Mouse (Mus musculus): ENCODE measurements around the gene Mapk14. TPM values are rescaled to one million over a fixed set of nuclear protein-coding genes. Genes with fewer than 3 reads are reported as not detected.

Mapk14 gene
- polyA plus RNA-seq, 1 experiment from 2014 or later, result 31.2 TPM

DNA sequence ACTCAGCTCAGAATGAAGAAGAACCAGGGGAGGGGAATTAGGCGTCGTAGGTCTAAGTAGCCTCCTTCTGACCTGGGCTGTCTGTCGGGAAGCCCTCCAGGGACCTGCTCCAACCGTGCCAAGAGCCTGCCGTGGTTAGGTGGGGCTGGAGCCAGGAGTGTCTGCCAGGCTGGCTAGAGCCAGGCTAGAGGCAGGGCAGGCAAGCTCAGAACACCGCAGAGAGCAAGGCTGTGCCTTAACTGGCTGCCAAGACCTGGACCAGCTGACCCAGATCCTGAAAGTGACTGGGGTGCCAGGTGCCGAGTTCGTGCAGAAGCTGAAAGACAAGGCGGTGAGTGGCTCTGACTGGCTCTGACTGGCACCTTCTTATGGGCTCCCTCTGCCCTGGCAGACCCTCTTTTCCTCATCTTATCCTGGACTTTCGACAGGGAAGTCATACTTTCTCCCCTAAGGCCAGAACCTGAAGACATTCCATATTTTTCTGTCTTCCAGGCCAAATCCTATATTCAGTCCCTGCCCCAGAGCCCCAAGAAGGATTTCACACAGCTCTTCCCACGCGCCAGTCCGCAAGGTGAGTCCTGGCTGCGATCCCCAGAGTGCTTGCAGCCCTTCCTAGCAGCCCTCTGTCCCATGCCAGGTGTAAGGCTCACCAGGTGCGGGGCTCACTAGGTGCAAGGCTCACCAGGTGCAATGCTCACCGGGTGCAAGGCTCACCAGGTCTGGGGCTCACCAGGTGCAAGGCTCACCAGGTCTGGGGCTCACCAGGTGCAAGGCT, 86.3 kb downstream of the Mapk14 start:
- no peaks in the 10 kb centered on the region for H3K27me3 ChIP-seq (ENCODE audit: control insufficient read depth, insufficient read depth, low read length)
- H3K4me2 ChIP-seq (ENCODE audit: low read depth, low read length), result no peak overlapping the region
- no peaks in the 10 kb centered on the region for H3K4me1 ChIP-seq (ENCODE audit: control insufficient read depth, insufficient read depth, low read length)
- no peak overlapping the region for H3K9ac ChIP-seq (ENCODE audit: low read length)
- H3K36me3 ChIP-seq (ENCODE audit: control insufficient read depth, insufficient read depth), result no peaks in the 10 kb centered on the region
- no peak overlapping the region for H3K4me3 ChIP-seq (ENCODE audit: low read length)
- H3K27ac ChIP-seq (ENCODE audit: low read length), result no peak overlapping the region
- H3K9me3 ChIP-seq (replicated peaks; ENCODE audit: control insufficient read depth, low read length), result peaks cover 4% of the 10 kb centered on the region; the same call in 1 of the 2 replicates
- no peak for ATAC-seq (replicated peaks; ENCODE audit: extremely low read depth, insufficient read depth, low FRiP score)
- 78% methylated on average over 16 of the region's 16 CpGs for WGBS

- Histone ChIP-seq H3K4me2 (ENCODE audit: low read depth, low read length) (no peak overlapping the region), H3K4me1 (ENCODE audit: control insufficient read depth, insufficient read depth, low read length) (no peaks in the 10 kb centered on the region), H3K9me3 (replicated peaks; ENCODE audit: control insufficient read depth, low read length) (peaks cover 4% of the 10 kb centered on the region; the same call in 1 of the 2 replicates), H3K27ac (ENCODE audit: low read length) (no peak overlapping the region), H3K4me3 (ENCODE audit: low read length) (no peak overlapping the region), H3K36me3 (ENCODE audit: control insufficient read depth, insufficient read depth) (no peaks in the 10 kb centered on the region), H3K9ac (ENCODE audit: low read length) (no peak overlapping the region), H3K27me3 (ENCODE audit: control insufficient read depth, insufficient read depth, low read length) (no peaks in the 10 kb centered on the region)
- WGBS, result 87% methylated on average over 3 of the region's 3 CpGs
- ATAC-seq (replicated peaks; ENCODE audit: extremely low read depth, insufficient read depth, low FRiP score), result no peak
Measured at GRCm38 (mm10) chr17:28779735-28780134, 88.6 kb downstream of the Mapk14 start.

- no peak overlapping the region for H3K4me2 ChIP-seq (ENCODE audit: low read depth, low read length)
- no peak for ATAC-seq (replicated peaks; ENCODE audit: extremely low read depth, insufficient read depth, low FRiP score)
- H3K9ac ChIP-seq (ENCODE audit: low read length), result no peak overlapping the region
- no peak overlapping the region for H3K27ac ChIP-seq (ENCODE audit: low read length)
- H3K4me1 ChIP-seq (ENCODE audit: control insufficient read depth, insufficient read depth, low read length), result no peaks in the 10 kb centered on the region
- peaks cover 4% of the 10 kb centered on the region; the same call in 1 of the 2 replicates for H3K9me3 ChIP-seq (replicated peaks; ENCODE audit: control insufficient read depth, low read length)
- WGBS, result 46% methylated on average over 3 of the region's 3 CpGs
- no peaks in the 10 kb centered on the region for H3K36me3 ChIP-seq (ENCODE audit: control insufficient read depth, insufficient read depth)
- no peak overlapping the region for H3K4me3 ChIP-seq (ENCODE audit: low read length)
- no peaks in the 10 kb centered on the region for H3K27me3 ChIP-seq (ENCODE audit: control insufficient read depth, insufficient read depth, low read length)
Measured at GRCm38 (mm10) chr17:28780836-28781235, 89.7 kb downstream of the Mapk14 start.

DNA sequence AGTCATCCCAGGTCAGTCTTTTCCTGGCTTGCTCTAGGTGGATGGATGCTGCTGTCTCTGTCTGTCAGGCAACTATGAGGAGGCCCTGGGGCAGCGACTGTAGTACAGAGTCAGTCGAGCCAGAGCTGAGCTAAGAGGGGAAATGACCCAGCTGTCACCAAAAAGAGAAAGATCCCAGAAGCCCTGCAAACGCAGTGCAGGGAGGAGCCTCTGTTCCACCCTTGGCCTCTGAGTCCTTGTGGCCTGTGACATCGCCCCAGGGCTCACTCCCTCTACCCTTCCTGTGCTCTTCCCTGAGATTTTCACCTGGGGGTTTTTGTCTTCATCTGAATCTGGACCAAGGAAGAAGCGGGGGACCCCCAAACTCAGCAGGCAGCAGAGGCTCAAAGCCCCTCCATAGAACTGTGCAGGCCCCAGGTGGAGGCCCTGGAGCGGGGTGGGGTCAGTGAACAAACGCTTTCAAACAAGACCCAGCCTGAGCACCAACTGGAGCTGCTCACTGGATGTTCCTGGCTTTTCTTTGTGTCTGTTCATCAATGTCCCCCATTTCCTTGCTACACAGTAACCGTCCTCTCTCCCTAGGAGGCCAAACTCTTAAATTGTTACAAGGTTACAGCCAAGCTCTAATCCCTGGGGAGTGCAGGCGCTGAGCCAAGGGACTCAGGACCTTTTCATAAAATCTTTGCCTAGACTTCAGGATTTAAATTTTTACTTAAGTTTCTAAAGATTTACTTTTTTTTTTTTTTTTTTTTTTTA, 90.3 kb downstream of the Mapk14 start:
- no peak overlapping the region for H3K27ac ChIP-seq (ENCODE audit: low read length)
- no peak overlapping the region for H3K4me3 ChIP-seq (ENCODE audit: low read length)
- H3K9me3 ChIP-seq (replicated peaks; ENCODE audit: control insufficient read depth, low read length), result peaks cover 4% of the 10 kb centered on the region; the same call in 1 of the 2 replicates
- no peaks in the 10 kb centered on the region for H3K4me1 ChIP-seq (ENCODE audit: control insufficient read depth, insufficient read depth, low read length)
- H3K27me3 ChIP-seq (ENCODE audit: control insufficient read depth, insufficient read depth, low read length), result no peaks in the 10 kb centered on the region
- no peak for ATAC-seq (replicated peaks; ENCODE audit: extremely low read depth, insufficient read depth, low FRiP score)
- H3K4me2 ChIP-seq (ENCODE audit: low read depth, low read length), result no peak overlapping the region
- no peak overlapping the region for H3K9ac ChIP-seq (ENCODE audit: low read length)
- H3K36me3 ChIP-seq (ENCODE audit: control insufficient read depth, insufficient read depth), result no peaks in the 10 kb centered on the region
- 51% methylated on average over 9 of the region's 9 CpGs for WGBS

- Histone ChIP-seq H3K36me3 (ENCODE audit: control insufficient read depth, insufficient read depth) (no peaks in the 10 kb centered on the region), H3K27ac (ENCODE audit: low read length) (no peak overlapping the region), H3K4me1 (ENCODE audit: control insufficient read depth, insufficient read depth, low read length) (no peaks in the 10 kb centered on the region), H3K9me3 (replicated peaks; ENCODE audit: control insufficient read depth, low read length) (no peaks in the 10 kb centered on the region), H3K27me3 (ENCODE audit: control insufficient read depth, insufficient read depth, low read length) (no peaks in the 10 kb centered on the region), H3K4me2 (ENCODE audit: low read depth, low read length) (no peak overlapping the region), H3K9ac (ENCODE audit: low read length) (no peak overlapping the region), H3K4me3 (ENCODE audit: low read length) (no peak overlapping the region)
- WGBS, result 92% methylated on average over 3 of the region's 3 CpGs
- no peak for ATAC-seq (replicated peaks; ENCODE audit: extremely low read depth, insufficient read depth, low FRiP score)
Measured at GRCm38 (mm10) chr17:28785036-28785435, 93.9 kb downstream of the Mapk14 start.

DNA sequence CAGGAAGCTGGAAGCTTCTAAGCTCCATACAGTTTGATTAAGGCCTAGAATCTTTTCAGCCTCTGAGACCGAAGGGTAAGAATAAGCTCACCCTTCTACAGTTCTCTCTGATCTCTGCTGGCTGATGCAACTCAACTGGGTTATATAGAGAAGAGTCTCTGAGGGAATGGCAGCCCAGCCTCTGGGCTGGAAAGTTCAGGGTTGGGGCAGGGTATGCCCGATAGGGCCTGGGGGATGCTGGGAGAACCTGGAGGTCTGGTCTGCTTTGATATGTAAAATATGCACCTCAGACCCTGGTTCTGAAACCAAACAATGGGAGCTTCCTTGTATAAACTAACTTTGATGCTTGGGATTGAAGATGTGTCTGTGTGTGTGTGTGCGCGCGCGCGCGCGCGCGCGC, 96.4 kb downstream of the Mapk14 start:
- no peaks in the 10 kb centered on the region for H3K27me3 ChIP-seq (ENCODE audit: control insufficient read depth, insufficient read depth, low read length)
- no peak overlapping the region for H3K27ac ChIP-seq (ENCODE audit: low read length)
- H3K36me3 ChIP-seq (ENCODE audit: control insufficient read depth, insufficient read depth), result no peaks in the 10 kb centered on the region
- 93% methylated on average over 12 of the region's 12 CpGs for WGBS
- no peak overlapping the region for H3K4me3 ChIP-seq (ENCODE audit: low read length)
- no peaks in the 10 kb centered on the region for H3K4me1 ChIP-seq (ENCODE audit: control insufficient read depth, insufficient read depth, low read length)
- H3K9ac ChIP-seq (ENCODE audit: low read length), result no peak overlapping the region
- ATAC-seq (replicated peaks; ENCODE audit: extremely low read depth, insufficient read depth, low FRiP score), result no peak
- no peak overlapping the region for H3K4me2 ChIP-seq (ENCODE audit: low read depth, low read length)
- no peaks in the 10 kb centered on the region for H3K9me3 ChIP-seq (replicated peaks; ENCODE audit: control insufficient read depth, low read length)

GRCm38 (mm10) chr17:28797031-28797430, 105.9 kb downstream of the Mapk14 start:
- ATAC-seq (replicated peaks; ENCODE audit: extremely low read depth, insufficient read depth, low FRiP score), result no peak
- H3K27me3 ChIP-seq (ENCODE audit: control insufficient read depth, insufficient read depth, low read length), result no peaks in the 10 kb centered on the region
- H3K9ac ChIP-seq (ENCODE audit: low read length), result no peak overlapping the region
- H3K27ac ChIP-seq (ENCODE audit: low read length), result no peak overlapping the region
- peaks cover 4% of the 10 kb centered on the region for H3K9me3 ChIP-seq (replicated peaks; ENCODE audit: control insufficient read depth, low read length)
- peaks cover 7% of the 10 kb centered on the region for H3K4me1 ChIP-seq (ENCODE audit: control insufficient read depth, insufficient read depth, low read length)
- no peak overlapping the region for H3K4me2 ChIP-seq (ENCODE audit: low read depth, low read length)
- WGBS, result 85% methylated on average over 4 of the region's 4 CpGs
- no peak overlapping the region for H3K4me3 ChIP-seq (ENCODE audit: low read length)
- H3K36me3 ChIP-seq (ENCODE audit: control insufficient read depth, insufficient read depth), result no peaks in the 10 kb centered on the region

Measured in heart, embryonic 16.5 days (tissue).